Mouse (Mus musculus) midbrain, postnatal 0 days (tissue): ENCODE results near the gene Fastkd5. TPM values are rescaled to one million over a fixed set of nuclear protein-coding genes. Genes with fewer than 3 reads are reported as not detected.
A peak's percentile ranks its signal among the peaks of the same experiment; 100 is the strongest.
"Not testable (repeated sequence)": the region's sequence is repeated elsewhere in the genome, so short reads cannot be mapped to it uniquely, and the experiment has no call there.

ENCODE experiments used
- ATAC-seq: fragments of 200-750 bp; cut with Nextera tagmentation; 2 replicates; pipeline ENCODE4 v1.8.0; 2017; ENCODE audit warnings: moderate number of reproducible peaks, mild to moderate bottlenecking, moderate TSS enrichment, moderate library complexity; ENCODE audit not compliant: low FRiP score
- DNase-seq: peaks from one replicate; pipeline ENCODE4 v3.0.0-alpha.2; 2015; ENCODE audit warnings: low spot score
- H3K27ac ChIP-seq: fragments of 300-500 bp; sonication (generic); 2 replicates; pipeline ENCODE4 v1.5.1; 2014; ENCODE audit warnings: low read depth, mild to moderate bottlenecking, low read length, mixed read lengths
- H3K27me3 ChIP-seq: fragments of 300-500 bp; sonication (generic); 2 replicates; pipeline ENCODE4 v1.6.1; 2014; ENCODE audit warnings: low read length, control low read depth, mixed read lengths; ENCODE audit not compliant: insufficient read depth
- H3K36me3 ChIP-seq: fragments of 300-500 bp; sonication (generic); 2 replicates; pipeline ENCODE4 v1.6.1; 2014; ENCODE audit warnings: low read length, control low read depth, mixed read lengths; ENCODE audit not compliant: insufficient read depth
- H3K4me1 ChIP-seq: fragments of 300-500 bp; sonication (generic); 2 replicates; pipeline ENCODE4 v1.6.1; 2014; ENCODE audit warnings: mild to moderate bottlenecking, control low read depth, antibody characterized with exemption, low read length, mixed read lengths; ENCODE audit not compliant: insufficient read depth
- H3K4me2 ChIP-seq: fragments of 300-500 bp; sonication (generic); 2 replicates; pipeline ENCODE4 v1.6.1; 2014; ENCODE audit warnings: low read depth, mild to moderate bottlenecking, low read length, mixed read lengths; ENCODE audit not compliant: poor library complexity, severe bottlenecking
- H3K4me3 ChIP-seq: fragments of 300-500 bp; sonication (generic); 2 replicates; pipeline ENCODE4 v1.5.1; 2014; ENCODE audit warnings: low read depth, mild to moderate bottlenecking, low read length, moderate library complexity
- H3K9ac ChIP-seq: fragments of 300-500 bp; sonication (generic); replicated peaks from 2 replicates; pipeline ENCODE4 v1.6.1; 2014; ENCODE audit warnings: mild to moderate bottlenecking, low read length, moderate library complexity, mixed read lengths; ENCODE audit not compliant: poor library complexity, severe bottlenecking
- H3K9me3 ChIP-seq: fragments of 300-500 bp; sonication (generic); 2 replicates; pipeline ENCODE4 v1.6.1; 2016; ENCODE audit warnings: low read length, control low read depth
- CTCF ChIP-seq: IDR thresholded peaks from 2 replicates; pipeline ENCODE4 v1.5.1; 2016; ENCODE audit warnings: antibody characterized with exemption, mild to moderate bottlenecking
- WGBS: fragments of 180-500 bp; shearing (Covaris S2); extraction: QIAGEN DNeasy Blood & Tissue Kit; methylation state at CpG from one replicate; pipeline ENCODE4 v1.1.7; 2014; 5-methylcytosine and 5-hydroxymethylcytosine counted together
- polyA plus RNA-seq: library from polyadenylated mRNA; unstranded; fragments of >200 nt; fragmentation: Nextera tagmentation; extraction: Ambion mirVana; gene quantifications from 2 replicates; pipeline ENCODE4 v1.2.1, GENCODE M21; 2015
- total RNA-seq: library from RNA; depleted of rRNA; stranded (reverse); fragments of >200 nt; gene quantifications from 2 replicates; pipeline ENCODE4 v1.2.3, GENCODE M21; 2014

Gene Fastkd5
- total and polyA plus RNA-seq, 2 experiments from 2014 or later = 5.9 to 7.9 TPM

- ATAC-seq (no peak), DNase-seq (no peak)
- H3K36me3 ChIP-seq = no peaks in the 10 kb centered on the region
- peaks cover 68% of the 10 kb centered on the region for H3K27me3 ChIP-seq
- no peak overlapping the region for H3K4me3 ChIP-seq
- 0 out of 2 replicates have a peak, but pooled peaks cover 13% of the 10 kb centered on the region for H3K4me1 ChIP-seq
- no peaks in the 10 kb centered on the region for H3K9me3 ChIP-seq
- peak; percentile 64 for TF ChIP-seq CTCF
- H3K9ac ChIP-seq = no peak overlapping the region
- no peak overlapping the region for H3K27ac ChIP-seq
- 8% methylated on average over 11 of the region's 11 CpGs for WGBS
- H3K4me2 ChIP-seq = no peak overlapping the region
Observed at GRCm38 (mm10) chr2:130578148-130578547, 51.7 kb downstream of the Fastkd5 start.

DNA sequence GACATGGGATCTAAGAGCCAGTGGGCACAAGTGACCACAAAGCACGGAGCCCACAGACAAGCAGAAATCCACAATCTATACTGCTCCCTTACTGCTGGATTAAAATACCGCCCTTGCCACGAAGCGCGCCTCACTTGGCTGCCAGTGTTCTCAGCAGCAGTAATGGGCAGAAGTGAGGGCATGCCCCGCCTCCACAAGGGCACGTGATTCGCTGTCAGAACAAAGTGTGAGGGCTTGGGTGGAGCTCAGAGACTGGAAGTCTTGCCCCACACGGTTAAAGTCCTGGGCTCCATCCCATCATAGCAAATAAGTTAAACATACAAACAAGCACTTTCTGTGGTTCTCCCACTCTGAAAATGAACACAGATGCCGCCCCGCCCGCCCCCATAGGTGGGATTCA lies 52.2 kb downstream of the Fastkd5 start:
- H3K9me3 ChIP-seq = no peaks in the 10 kb centered on the region
- no peak for ATAC-seq
- no peak overlapping the region for H3K4me2 ChIP-seq
- H3K9ac ChIP-seq = no peak overlapping the region
- H3K36me3 ChIP-seq = no peaks in the 10 kb centered on the region
- no peak overlapping the region for H3K27ac ChIP-seq
- DNase-seq = no peak
- WGBS = 4% methylated on average over 12 of the region's 12 CpGs
- TF ChIP-seq CTCF = no peak
- H3K4me3 ChIP-seq = no peak overlapping the region; the same call in 1 of the 2 replicates
- H3K4me1 ChIP-seq = 0 out of 2 replicates have a peak, but pooled peaks cover 13% of the 10 kb centered on the region
- peaks cover 66% of the 10 kb centered on the region for H3K27me3 ChIP-seq

DNA sequence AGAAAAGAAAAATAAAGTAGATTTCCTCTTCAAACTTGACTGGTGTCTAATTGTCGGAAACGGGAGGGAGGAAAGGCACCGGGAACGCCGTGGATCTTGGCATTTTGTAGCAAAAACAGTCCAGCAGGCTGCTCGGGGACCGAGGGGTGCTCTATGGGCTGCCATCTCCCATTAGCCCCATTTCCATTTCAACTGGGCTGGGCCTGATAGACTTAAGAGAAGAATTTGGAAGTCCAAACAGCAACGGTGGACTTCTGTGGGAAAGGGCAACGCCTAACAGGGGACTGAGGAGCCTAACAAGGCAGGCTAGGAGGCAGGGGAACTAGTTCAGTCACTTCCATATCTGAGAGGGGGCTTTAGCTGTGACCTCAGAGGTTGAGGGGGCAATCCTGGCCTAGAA lies 52.8 kb downstream of the Fastkd5 start:
- H3K36me3 ChIP-seq = no peaks in the 10 kb centered on the region
- 7% methylated on average over 9 of the region's 9 CpGs for WGBS
- no peak overlapping the region for H3K9ac ChIP-seq
- H3K4me1 ChIP-seq = 0 out of 2 replicates have a peak, but pooled peaks cover 13% of the 10 kb centered on the region
- DNase-seq (no peak), ATAC-seq (no peak)
- H3K4me2 ChIP-seq = no peak overlapping the region; the same call in 1 of the 2 replicates
- TF ChIP-seq CTCF = no peak
- peak overlapping the region; percentile 22; the same call in 1 of the 2 replicates for H3K4me3 ChIP-seq
- H3K27me3 ChIP-seq = peaks cover 60% of the 10 kb centered on the region
- no peaks in the 10 kb centered on the region for H3K9me3 ChIP-seq
- no peak overlapping the region for H3K27ac ChIP-seq

GRCm38 (mm10) chr2:130576564-130576963 lies 53.3 kb downstream of the Fastkd5 start:
- Histone ChIP-seq H3K4me3 (peak overlapping the region; percentile 22; the same call in 1 of the 2 replicates), H3K4me1 (0 out of 2 replicates have a peak, but pooled peaks cover 13% of the 10 kb centered on the region), H3K4me2 (peak overlapping the region; percentile 39), H3K27me3 (peaks cover 55% of the 10 kb centered on the region)
- not testable (repeated sequence) for H3K9me3 ChIP-seq, H3K9ac ChIP-seq, DNase-seq, ATAC-seq, H3K36me3 ChIP-seq, H3K27ac ChIP-seq
- WGBS = 3% methylated on average over 25 of the region's 32 CpGs

GRCm38 (mm10) chr2:130575873-130576272 lies 54.0 kb downstream of the Fastkd5 start, which contains the start of gene Oxt:
Gene Oxt, plus strand, starts transcription at chr2:130576173.
- Histone ChIP-seq H3K4me2 (peak within 1 kb of the TSS; percentile 39), H3K9ac (no peak within 1 kb of the TSS; the same call in 1 of the 2 replicates), H3K36me3 (no peaks in the 10 kb centered on the region), H3K4me1 (0 out of 2 replicates have a peak, but pooled peaks cover 12% of the 10 kb centered on the region), H3K9me3 (no peaks in the 10 kb centered on the region), H3K4me3 (peak within 1 kb of the TSS; percentile 22; the same call in 1 of the 2 replicates), H3K27me3 (peaks cover 49% of the 10 kb centered on the region), H3K27ac (no peak within 1 kb of the TSS)
- WGBS = 49% methylated on average over 9 of the region's 9 CpGs
- no peak for TF ChIP-seq CTCF
- DNase-seq (no peak), ATAC-seq (no peak)

DNA sequence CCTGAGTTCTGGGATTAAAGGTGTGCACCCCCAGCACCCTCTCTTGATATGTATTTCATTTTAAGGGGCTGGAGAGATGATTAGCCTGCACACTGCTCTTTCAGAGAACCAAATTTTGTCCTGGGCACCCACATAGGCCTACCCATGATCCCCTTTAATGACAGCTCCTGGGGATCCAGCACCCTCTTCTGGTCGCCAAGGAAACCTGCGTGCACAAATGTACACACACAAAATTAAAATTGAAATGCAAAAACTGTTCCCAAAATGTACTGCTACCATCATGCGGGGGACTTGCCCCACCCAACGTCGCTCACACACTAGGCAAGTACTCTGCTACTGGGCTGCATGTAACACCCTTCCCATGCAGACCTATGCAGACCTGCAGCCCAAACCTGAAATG lies 54.9 kb downstream of the Fastkd5 start:
- H3K27ac ChIP-seq = no peak overlapping the region
- 0 out of 2 replicates have a peak, but pooled peaks cover 6% of the 10 kb centered on the region for H3K4me1 ChIP-seq
- H3K9ac ChIP-seq = no peak overlapping the region
- no peak for ATAC-seq
- 87% methylated on average over 5 of the region's 5 CpGs for WGBS
- no peak for DNase-seq
- no peak for TF ChIP-seq CTCF
- no peaks in the 10 kb centered on the region for H3K36me3 ChIP-seq
- H3K9me3 ChIP-seq = no peaks in the 10 kb centered on the region
- no peak overlapping the region for H3K4me2 ChIP-seq
- H3K4me3 ChIP-seq = no peak overlapping the region
- H3K27me3 ChIP-seq = peaks cover 41% of the 10 kb centered on the region
